Mouse (Mus musculus): ENCODE data around the gene 1700020D05Rik.

The 1700020D05Rik gene

DNA sequence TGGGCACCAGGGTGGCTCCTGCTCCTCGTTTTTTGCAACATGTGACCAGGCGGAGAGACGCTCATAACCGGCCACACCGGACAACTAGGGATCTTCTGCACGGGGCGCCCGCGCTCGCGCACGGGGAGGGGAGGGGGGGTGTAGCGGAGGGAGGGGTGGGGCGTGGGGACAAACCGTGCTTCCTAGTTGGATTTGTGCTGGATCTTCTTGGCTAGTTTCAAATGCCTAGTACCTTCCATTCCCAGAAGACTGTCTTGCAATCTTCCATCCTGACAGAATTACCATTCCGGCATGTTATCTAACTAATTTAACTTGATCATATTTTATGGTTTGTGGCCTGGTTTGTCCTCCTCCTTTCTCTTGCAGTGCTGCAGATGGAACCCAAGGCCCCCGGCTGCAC is at the start of gene 1700020D05Rik:
Gene 1700020D05Rik, minus strand, starts transcription at position 101 of the 400 bp plus-strand sequence.
- no peak for DNase-seq

DNA sequence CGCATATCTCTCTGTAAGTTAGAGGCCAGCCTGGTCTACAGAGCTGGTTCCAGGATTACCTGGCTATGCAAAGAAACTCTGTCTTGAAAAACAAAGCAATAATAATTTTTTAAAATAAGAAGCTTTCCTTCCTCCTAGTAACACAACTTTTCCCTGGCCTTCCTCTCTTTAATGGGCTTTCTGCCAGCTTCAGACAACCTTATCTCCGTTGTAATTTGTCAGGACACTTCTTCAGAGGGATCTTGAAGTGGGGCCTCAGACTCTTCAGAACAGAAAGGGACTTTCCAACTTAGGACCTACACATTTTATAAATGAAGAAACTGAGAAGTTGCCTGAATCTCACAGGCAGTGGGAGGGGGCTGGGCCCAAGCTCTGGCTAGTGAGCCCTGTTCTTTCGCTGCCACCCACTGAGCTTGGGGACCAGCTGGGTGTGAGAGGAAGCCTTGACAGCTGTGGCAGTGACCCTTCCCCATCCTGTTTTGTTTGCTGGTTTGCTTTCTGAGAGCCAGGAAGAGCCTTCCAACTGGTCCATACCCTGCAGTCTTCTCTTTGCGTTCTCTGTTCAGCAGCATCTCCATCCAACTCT is 44.0 kb upstream of the 1700020D05Rik start:
- no peak for DNase-seq

GRCm38 (mm10) chr19:5544031-5544430 is 40.4 kb upstream of the 1700020D05Rik start:
- no peak for DNase-seq

GRCm38 (mm10) chr19:5543362-5543761 is 39.8 kb upstream of the 1700020D05Rik start:
- no peak for DNase-seq

DNA sequence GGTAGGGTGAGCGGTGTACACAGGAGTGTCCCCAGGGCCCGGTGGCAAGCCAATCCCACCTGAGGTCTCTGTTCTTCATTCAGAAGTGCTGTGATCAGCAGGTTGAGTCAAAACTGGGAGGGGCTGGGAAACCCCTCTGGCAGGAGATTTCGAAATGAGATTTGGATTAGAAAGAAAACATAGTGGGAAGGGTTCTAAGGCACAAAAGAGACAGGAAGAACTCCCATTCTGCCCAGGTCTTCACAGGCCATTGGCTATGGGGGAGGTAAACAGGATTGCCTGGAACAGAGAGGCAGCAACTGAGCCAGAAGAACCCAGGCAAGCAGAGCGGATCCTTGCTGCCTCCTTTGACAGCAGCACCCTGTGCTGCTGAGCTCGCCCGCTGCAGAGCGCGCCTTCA is 35.2 kb upstream of the 1700020D05Rik start:
- DNase-seq, result no peak

GRCm38 (mm10) chr19:5532520-5532919 is 28.9 kb upstream of the 1700020D05Rik start:
- no peak for DNase-seq

DNA sequence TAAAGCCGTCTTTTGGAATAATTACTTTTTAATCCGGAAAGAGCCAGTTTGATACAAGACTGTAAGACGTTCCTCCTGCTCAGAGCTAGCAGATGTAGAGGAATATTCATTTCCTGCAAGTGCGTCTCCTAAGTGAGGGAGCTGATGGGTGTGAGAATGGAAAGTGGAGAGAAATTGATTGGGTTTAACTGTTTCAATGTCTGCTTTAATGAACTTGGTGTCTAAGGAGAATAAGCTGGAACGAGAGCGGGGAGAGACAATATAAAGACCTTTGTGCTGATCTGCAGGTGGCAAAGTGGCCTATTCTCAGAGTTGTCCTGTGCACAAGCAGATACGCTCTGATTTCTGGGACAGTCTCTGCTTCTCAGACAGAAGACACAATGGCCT is 26.5 kb upstream of the 1700020D05Rik start:
- no peak for DNase-seq

DNA sequence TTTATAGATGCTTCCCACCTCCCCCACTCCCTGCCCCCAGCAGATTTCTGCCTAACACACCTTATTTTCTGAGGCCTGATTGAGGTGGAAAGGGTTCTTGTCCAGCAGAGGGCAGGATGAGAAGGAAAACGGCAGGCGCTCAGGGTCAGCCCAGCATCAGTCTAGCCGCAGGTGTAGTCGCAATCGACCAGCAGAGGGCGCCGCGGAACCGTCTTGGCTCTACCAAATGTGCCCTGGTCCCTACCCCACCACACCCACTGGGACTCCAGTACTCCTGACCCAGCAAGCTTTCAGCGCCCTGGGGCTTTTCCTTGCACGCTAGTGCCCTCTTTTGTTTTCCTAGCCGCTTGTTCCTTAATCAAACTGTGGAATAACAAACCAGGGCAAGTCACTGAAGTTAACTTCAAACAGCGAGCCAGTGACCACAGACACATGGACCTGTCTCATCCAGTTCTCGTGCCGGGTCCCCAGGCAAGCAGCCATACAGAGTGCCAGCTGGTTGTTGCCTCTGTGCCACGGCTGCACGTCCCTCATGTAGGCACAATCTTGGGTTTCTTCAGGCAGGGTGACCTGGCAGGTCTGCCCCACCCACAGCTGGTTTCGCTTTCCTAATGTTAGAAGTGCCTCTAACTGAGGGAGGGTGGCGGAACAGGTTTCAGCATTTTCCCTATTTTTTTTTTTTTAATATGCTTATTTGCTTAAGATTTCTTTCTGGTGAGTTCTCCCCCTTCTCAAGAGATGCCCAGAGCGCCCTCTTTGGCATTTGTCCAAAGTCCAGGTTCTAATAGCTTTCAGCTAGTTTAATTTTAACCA is 25.9 kb upstream of the 1700020D05Rik start:
- DNase-seq, result peak; percentile 98

DNA sequence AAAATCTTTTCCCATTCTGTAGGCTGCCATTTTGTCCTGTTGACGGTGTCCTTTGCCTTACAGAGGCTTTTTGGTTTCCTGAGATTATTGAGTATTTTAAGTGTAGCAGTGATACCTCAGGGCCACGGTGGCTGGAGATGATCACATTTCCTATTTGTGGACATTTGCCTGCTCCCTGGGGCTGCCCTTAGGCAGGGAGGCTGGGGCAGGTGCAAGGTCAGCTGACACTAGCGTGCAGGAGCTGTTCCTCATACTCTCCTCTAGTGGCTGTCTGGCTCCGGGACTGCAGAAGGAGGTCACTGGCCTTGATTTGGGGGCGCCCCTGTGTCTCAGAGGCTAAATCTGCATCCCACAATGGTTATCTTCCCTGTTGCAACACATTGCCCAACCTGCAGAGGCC is 21.6 kb upstream of the 1700020D05Rik start:
- DNase-seq, result no peak

DNA sequence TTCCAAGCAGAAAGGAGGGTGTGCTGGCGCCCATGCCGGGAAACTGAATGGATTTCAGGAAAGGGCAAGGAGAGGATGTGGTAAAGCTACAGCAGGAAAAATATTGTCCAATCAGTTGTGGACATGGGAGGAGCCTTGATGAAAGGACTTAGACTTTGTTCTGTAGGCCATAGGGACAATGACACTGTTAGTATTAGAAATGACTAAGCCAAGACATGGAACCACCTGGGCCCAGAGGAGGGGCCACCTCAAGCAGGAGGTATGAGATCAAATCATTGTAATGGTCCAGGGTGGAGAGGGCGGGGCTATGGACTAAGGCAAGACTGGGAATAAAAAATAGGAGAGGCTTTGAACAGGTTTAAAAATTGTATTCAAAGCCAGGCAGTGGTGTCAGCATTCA is 15.1 kb upstream of the 1700020D05Rik start:
- no peak for DNase-seq

- no peak for DNase-seq
Measured at GRCm38 (mm10) chr19:5516906-5517505, 13.4 kb upstream of the 1700020D05Rik start.

DNA sequence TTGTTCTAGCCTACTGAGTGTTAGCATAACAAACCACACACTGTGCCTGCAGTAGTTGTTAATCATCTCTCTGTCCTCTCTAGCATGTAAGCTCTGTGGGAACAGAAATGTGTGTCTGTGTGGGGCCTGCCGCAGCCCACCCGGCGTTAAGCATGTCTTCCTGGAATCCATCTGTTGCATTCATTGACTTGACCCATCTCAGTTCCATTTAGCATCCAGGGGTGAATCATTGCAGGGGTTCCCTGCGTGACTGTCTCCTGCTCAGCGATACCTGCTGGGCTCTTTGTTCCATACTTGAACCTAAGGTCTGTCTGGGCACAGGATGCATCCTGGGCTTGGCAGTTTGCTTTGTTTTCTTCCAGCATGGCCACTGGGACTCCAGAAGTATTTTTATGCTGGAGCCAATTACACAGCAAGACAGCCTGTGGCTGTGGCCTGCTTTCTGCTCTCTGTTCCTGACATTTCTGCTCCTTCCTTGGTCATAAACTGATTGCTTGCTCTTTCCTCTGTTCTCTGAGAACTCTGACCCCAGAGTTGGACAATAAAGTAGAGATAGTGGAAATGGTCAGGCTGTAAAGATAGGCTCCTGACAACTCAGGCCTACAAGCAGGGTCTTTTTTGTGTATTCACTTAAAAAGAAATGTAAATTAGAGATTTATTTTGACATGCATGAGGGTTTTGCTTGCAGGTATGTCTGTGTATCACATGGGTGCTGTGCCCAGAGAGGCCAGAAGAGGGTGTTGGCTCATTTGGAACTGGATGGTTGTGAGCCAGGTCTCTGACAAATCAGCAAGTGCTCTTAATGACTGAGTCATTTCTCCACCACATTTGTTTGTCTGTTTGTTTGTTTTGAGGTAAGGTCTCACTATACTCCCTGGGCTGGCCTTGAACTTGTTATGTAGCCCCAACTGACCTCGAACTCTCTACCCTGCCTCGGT is 12.5 kb upstream of the 1700020D05Rik start:
- peak; percentile 47 for DNase-seq

DNA sequence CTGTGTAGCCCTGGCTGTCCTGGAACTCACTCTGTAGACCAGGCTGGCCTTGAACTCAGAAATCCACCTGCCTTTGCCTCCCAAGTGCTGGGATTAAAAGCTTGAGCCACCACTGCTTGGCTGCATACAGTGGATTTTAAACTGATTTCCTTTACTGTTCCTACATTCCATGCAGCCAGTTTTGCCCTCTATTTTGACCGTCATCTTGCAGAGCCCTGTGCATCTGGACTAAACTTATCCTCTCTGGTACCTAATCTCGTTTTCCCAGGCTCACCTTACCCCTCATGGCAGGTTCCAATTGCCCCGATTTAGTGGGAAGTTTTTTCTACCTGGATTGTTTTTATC is 9.4 kb upstream of the 1700020D05Rik start:
- no peak for DNase-seq

DNA sequence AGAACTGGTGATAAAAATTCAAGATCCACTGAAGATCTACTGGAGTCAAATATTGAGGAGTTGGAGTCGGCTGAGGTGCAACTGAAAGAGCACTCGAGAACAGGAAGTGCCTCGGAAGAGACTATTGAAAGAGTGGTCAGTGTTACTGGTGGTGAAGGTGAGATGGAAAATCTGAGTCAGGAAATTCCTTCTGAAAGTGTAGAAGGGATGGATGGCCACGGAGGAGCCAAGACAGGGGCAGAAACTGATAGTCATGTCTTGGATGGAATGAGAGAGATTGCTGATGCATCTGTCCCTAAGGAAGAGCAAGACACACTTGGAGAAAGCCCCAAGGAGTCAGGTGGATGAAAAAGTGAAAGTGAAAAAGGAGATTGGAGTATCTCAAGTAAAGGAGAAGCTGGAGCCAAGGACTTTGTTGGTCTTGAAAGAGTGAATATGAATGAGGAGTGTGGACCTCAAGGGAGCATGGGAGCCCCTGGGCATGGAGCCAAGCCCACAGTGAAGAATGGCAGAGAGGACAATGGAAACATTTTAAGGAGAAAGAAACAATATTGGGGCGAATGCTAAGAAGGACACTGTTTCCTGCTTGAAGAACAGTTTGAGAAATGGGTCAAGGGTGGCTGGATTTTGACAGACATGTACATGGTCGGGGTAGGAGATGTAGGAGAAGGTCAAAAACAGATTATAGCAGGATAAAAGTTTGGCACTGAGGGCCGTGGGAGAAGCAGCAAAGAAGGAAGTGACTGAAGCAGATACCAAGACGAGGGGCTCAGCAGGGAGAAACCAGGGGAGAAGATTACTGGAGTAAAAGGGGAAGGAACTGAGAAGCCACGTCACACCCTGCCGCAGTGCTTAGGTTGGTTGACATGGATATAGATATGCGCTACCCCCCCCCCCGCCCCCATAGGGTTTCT is 8.8 kb upstream of the 1700020D05Rik start:
- DNase-seq, result no peak

GRCm38 (mm10) chr19:5511074-5511632 is 7.6 kb upstream of the 1700020D05Rik start:
- peak; percentile 49 for DNase-seq

GRCm38 (mm10) chr19:5510031-5511026 is 6.7 kb upstream of the 1700020D05Rik start, which contains the start of gene Snx32:
Gene Snx32, minus strand, starts transcription at chr19:5510538.
- peak; percentile 97 for DNase-seq

GRCm38 (mm10) chr19:5500330-5500875 is 3.2 kb downstream of the 1700020D05Rik start:
- no peak for DNase-seq

- no peak for DNase-seq
Measured at GRCm38 (mm10) chr19:5496052-5496370, 7.6 kb downstream of the 1700020D05Rik start.

GRCm38 (mm10) chr19:5495353-5496051 is 8.1 kb downstream of the 1700020D05Rik start:
- no peak for DNase-seq

Measured in thymus, postnatal 4 days (tissue).